Mouse (Mus musculus) intestine, postnatal 0 days (tissue): Measurements from ENCODE around the gene Tnfrsf8. TPM values are rescaled to one million over a fixed set of nuclear protein-coding genes. Genes with fewer than 3 reads are reported as not detected.

Source experiments
- ATAC-seq: fragments of 200-750 bp; cut with Nextera tagmentation; 2 replicates; pipeline ENCODE4 v1.8.0; 2017; ENCODE audit warnings: mild to moderate bottlenecking, moderate TSS enrichment, moderate library complexity
- H3K27ac ChIP-seq: fragments of 300-500 bp; sonication (generic); 2 replicates; pipeline ENCODE4 v1.5.1; 2014; ENCODE audit warnings: mild to moderate bottlenecking, low read depth, low read length, moderate library complexity
- H3K27me3 ChIP-seq: fragments of 300-500 bp; sonication (generic); replicated peaks from 2 replicates; pipeline ENCODE4 v1.6.1; 2014; ENCODE audit warnings: low read length, mixed read lengths; ENCODE audit not compliant: control insufficient read depth, insufficient read depth
- H3K36me3 ChIP-seq: fragments of 300-500 bp; sonication (generic); 2 replicates; pipeline ENCODE4 v1.6.1; 2014; ENCODE audit warnings: mild to moderate bottlenecking, moderate library complexity; ENCODE audit not compliant: control insufficient read depth, insufficient read depth
- H3K4me1 ChIP-seq: fragments of 300-500 bp; sonication (generic); replicated peaks from 2 replicates; pipeline ENCODE4 v1.6.1; 2014; ENCODE audit warnings: antibody characterized with exemption, low read length, mixed read lengths; ENCODE audit not compliant: control insufficient read depth, insufficient read depth
- H3K4me2 ChIP-seq: fragments of 300-500 bp; sonication (generic); replicated peaks from 2 replicates; pipeline ENCODE4 v1.6.1; 2014; ENCODE audit warnings: low read depth, mild to moderate bottlenecking, moderate library complexity
- H3K4me3 ChIP-seq: fragments of 300-500 bp; sonication (generic); 2 replicates; pipeline ENCODE4 v1.5.1; 2014; ENCODE audit warnings: low read depth, low read length
- H3K9ac ChIP-seq: fragments of 300-500 bp; sonication (generic); 2 replicates; pipeline ENCODE4 v1.6.1; 2014; ENCODE audit warnings: mild to moderate bottlenecking, low read depth, low read length
- H3K9me3 ChIP-seq: fragments of 300-500 bp; sonication (generic); 2 replicates; pipeline ENCODE4 v1.6.1; 2016; ENCODE audit warnings: mixed run types; ENCODE audit not compliant: control insufficient read depth
- CTCF ChIP-seq: sonication (generic); IDR thresholded peaks from 2 replicates; pipeline ENCODE4 v1.5.1; 2016; ENCODE audit warnings: low read depth, mild to moderate bottlenecking, control low read depth, antibody characterized with exemption, moderate library complexity
- WGBS: fragments of 180-500 bp; shearing (Covaris S2); extraction: QIAGEN DNeasy Blood & Tissue Kit; methylation state at CpG from one replicate; pipeline ENCODE4 v1.1.7; 2014; 5-methylcytosine and 5-hydroxymethylcytosine counted together
- polyA plus RNA-seq: library from polyadenylated mRNA; unstranded; fragments of >200 nt; fragmentation: Nextera tagmentation; extraction: Ambion mirVana; gene quantifications from 2 replicates; pipeline ENCODE4 v1.2.1, GENCODE M21; 2015

The Tnfrsf8 gene
- polyA plus RNA-seq, 1 experiment from 2014 or later, result 0.04 TPM

GRCm38 (mm10) chr4:145242719-145243350 lies 72.1 kb downstream of the Tnfrsf8 start:
- no peaks in the 10 kb centered on the region for H3K27me3 ChIP-seq
- no peak for TF ChIP-seq CTCF
- ATAC-seq, result no peak

GRCm38 (mm10) chr4:145240723-145241231 lies 74.2 kb downstream of the Tnfrsf8 start:
- H3K27me3 ChIP-seq, result no peaks in the 10 kb centered on the region
- no peak overlapping the region for H3K9ac ChIP-seq
- H3K27ac ChIP-seq, result no peak overlapping the region
- no peaks in the 10 kb centered on the region for H3K36me3 ChIP-seq
- no peak overlapping the region for H3K4me3 ChIP-seq
- no peaks in the 10 kb centered on the region for H3K4me1 ChIP-seq
- no peak for ATAC-seq
- no peaks in the 10 kb centered on the region for H3K9me3 ChIP-seq
- TF ChIP-seq CTCF, result no peak
- 77% methylated on average over 4 of the region's 4 CpGs for WGBS
- no peak overlapping the region for H3K4me2 ChIP-seq

More at GRCm38 (mm10) chr4:145242719-145243350, 72.1 kb downstream of the Tnfrsf8 start:
- H3K4me1 ChIP-seq, result no peaks in the 10 kb centered on the region
- no peaks in the 10 kb centered on the region for H3K9me3 ChIP-seq
- no peak overlapping the region for H3K9ac ChIP-seq
- H3K27ac ChIP-seq, result no peak overlapping the region
- WGBS, result 47% methylated on average over 1 of the region's 1 CpGs
- no peaks in the 10 kb centered on the region for H3K36me3 ChIP-seq
- H3K4me3 ChIP-seq, result no peak overlapping the region
- H3K4me2 ChIP-seq, result no peak overlapping the region

- Histone ChIP-seq H3K9ac (no peak overlapping the region), H3K36me3 (no peaks in the 10 kb centered on the region), H3K27ac (peak overlapping the region; percentile 46), H3K4me3 (no peak overlapping the region), H3K9me3 (no peaks in the 10 kb centered on the region), H3K4me1 (no peaks in the 10 kb centered on the region), H3K4me2 (no peak overlapping the region), H3K27me3 (no peaks in the 10 kb centered on the region)
- peak; percentile 33; the same call in 1 of the 2 replicates for ATAC-seq
- 50% methylated on average over 4 of the region's 4 CpGs for WGBS
- TF ChIP-seq CTCF, result no peak
These were observed 75.7 kb downstream of the Tnfrsf8 start for GRCm38 (mm10) chr4:145239049-145239830.

GRCm38 (mm10) chr4:145236027-145236426 lies 78.9 kb downstream of the Tnfrsf8 start:
- Histone ChIP-seq H3K4me2 (no peak overlapping the region), H3K36me3 (no peaks in the 10 kb centered on the region), H3K9ac (no peak overlapping the region), H3K4me1 (no peaks in the 10 kb centered on the region), H3K27me3 (no peaks in the 10 kb centered on the region), H3K4me3 (no peak overlapping the region), H3K27ac (no peak overlapping the region), H3K9me3 (no peaks in the 10 kb centered on the region)
- no peak for ATAC-seq
- TF ChIP-seq CTCF, result no peak
- WGBS, result 88% methylated on average over 7 of the region's 7 CpGs

- H3K4me2 ChIP-seq, result no peak overlapping the region
- no peaks in the 10 kb centered on the region for H3K9me3 ChIP-seq
- WGBS, result 44% methylated on average over 3 of the region's 3 CpGs
- no peak for TF ChIP-seq CTCF
- no peak overlapping the region for H3K9ac ChIP-seq
- no peak overlapping the region for H3K4me3 ChIP-seq
- H3K27ac ChIP-seq, result 0 out of 2 replicates have a peak overlapping the region, but pooled peaks have one; percentile 21
- no peaks in the 10 kb centered on the region for H3K27me3 ChIP-seq
- ATAC-seq, result 0 out of 2 replicates have a peak, but pooled peaks have one; percentile 8
- no peaks in the 10 kb centered on the region for H3K36me3 ChIP-seq
- no peaks in the 10 kb centered on the region for H3K4me1 ChIP-seq
These were observed 81.3 kb downstream of the Tnfrsf8 start for GRCm38 (mm10) chr4:145233487-145234228.

- Histone ChIP-seq H3K4me3 (no peak overlapping the region), H3K9ac (no peak overlapping the region), H3K36me3 (no peaks in the 10 kb centered on the region), H3K4me1 (no peaks in the 10 kb centered on the region), H3K4me2 (no peak overlapping the region), H3K9me3 (no peaks in the 10 kb centered on the region), H3K27me3 (no peaks in the 10 kb centered on the region), H3K27ac (no peak overlapping the region)
- WGBS, result 83% methylated on average over 5 of the region's 5 CpGs
- no peak for ATAC-seq
- no peak for TF ChIP-seq CTCF
These were observed 83.2 kb downstream of the Tnfrsf8 start for GRCm38 (mm10) chr4:145231732-145232131.
